Mouse (Mus musculus) ovary, postnatal 10 days (tissue): ENCODE data around the gene Kifc1.
"Not testable (repeated sequence)": the region's sequence is repeated elsewhere in the genome, so short reads cannot be mapped to it uniquely, and the experiment has no call there.

Source experiments
- DNase-seq: peaks from one replicate; pipeline ENCODE4 v3.0.0; 2022; ENCODE audit warnings: low spot score

Kifc1 gene

DNA sequence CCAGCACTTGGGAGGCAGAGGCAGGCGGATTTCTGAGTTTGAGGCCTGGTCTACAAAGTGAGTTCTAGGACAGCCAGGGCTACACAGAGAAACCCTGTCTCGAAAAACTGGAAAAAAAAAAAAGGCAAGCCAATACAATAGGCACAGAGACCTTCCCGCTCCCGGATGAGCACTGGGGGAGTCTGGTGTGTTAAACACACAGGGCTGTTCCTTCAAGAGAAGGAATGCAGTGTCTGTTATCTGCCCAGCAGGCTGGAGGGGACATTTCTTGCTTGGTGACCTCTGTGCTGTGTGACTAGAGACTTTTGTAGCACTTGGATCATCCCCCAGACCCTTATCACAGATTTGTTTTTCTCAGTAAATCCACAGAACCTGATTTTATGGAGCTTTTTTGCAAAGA is 11.2 kb upstream of the Kifc1 start:
- DNase-seq = no peak

DNA sequence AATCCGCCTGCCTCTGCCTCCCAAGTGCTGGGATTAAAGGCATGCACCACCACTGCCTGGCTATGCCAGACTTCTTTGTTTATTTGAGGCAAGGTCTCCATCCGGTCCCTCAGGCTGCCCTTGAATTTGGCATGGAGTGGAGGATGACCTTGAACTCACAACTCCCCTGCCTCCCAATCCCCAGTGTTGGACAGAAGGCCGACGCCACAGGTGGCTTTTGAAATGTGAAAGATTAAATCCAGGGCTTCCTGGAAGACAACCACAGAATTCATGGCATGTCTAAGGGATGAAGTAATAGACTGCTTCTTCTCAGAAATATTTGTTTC is 10.5 kb upstream of the Kifc1 start:
- DNase-seq = no peak

DNA sequence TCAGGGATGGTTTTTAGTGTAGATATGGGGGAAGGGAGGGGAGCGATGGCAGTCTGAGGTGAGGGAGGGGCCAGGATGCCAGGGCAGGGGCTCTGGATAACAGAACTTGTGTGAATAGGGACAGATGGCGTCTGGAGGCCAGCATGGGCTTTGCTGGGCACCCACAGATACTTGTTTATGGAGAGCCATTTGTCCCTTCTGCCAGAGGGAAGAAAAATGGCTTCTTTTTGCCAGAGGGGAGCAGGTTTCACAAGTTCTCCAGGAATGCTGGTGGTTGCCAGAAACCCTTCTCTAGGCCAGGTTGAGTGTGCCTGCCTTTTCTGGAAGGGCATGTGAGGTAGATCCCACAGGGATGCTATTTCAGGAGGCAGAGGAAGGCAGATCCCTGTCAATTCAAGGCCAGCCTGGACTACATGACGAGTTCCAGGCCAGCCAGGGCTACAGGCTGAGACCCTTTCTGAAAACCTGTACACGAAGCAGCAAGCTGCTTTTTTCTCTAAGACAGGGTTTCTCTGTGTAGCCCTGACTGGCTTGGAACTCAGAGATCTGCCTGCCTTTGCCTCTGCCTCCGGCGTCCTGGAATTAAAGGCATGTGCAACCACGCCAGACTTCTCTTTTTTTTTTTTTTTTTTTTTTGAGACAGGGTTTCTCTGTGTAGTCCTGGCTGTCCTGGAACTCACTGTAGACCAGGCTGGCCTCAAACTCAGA is 10.0 kb upstream of the Kifc1 start:
- no peak for DNase-seq

DNA sequence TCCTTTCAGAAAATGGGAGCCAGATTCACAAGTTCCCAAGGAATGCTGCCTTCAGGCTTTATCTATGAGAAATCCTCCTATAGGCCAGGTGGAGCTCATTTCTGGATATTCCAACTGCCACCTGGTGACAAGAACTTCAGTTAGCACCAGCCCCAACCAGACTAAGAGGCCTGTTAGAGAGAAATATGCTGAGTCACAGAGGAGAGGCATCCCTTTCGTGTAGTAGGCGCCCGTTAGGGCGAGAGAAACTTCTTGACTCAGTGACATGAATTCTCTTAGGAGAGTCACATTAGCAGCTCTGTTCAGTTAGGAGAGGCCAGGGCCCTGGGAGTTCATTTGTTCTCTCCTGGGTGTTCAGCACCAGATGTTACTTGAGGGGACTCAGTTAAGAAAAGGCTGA is 9.2 kb upstream of the Kifc1 start:
- DNase-seq = no peak

DNA sequence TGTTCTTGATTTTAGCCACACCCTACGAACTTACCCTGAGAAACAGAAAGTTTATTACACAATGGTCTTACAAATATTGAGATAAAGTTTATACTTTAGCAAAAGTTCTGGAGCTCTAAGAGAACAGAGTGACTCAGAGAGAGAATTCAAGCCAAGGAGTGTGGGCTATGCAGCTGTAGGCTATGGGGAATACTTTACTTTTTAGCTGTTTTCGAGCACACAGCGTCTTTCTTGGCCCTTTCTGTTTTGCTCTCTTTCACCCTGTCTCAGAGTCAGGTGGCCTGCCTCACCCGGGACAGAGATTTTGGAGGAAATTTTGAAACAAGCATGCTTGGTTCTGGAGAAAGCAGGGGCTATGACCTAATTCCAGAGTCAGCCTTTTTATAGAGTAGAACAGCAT is 7.7 kb upstream of the Kifc1 start:
- DNase-seq = not testable (repeated sequence)

DNA sequence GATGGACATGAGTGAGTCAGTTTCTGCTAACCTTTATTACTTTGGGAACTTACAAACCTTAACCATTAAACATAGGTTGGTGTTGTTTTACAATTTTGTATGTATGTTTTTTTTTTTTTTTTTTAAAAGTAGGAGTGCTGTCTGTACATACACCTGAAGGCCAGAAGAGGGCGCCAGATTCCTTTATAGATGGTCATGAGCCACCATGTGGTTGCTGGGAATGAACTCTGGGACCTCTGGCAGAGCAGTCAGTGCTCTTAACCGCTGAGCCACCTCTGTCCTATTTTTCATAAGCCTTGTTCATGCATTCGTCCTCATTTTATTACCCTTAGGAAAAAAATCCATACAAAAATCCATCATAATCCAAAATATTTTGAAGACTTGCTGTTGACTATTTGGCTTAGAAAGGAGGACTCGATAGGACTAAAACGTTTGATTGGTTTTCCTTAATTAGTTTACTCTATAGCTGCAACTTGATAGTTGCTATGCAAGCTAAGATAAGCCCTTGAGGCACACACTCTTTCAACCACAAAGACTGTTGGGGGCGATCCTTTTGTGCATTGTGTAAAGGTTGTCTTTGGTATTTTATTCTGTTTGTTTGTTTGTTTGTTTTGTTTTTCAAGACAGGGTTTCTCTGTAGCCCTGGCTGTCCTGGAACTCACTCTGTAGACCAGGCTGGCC is 6.8 kb upstream of the Kifc1 start:
- DNase-seq = no peak

DNA sequence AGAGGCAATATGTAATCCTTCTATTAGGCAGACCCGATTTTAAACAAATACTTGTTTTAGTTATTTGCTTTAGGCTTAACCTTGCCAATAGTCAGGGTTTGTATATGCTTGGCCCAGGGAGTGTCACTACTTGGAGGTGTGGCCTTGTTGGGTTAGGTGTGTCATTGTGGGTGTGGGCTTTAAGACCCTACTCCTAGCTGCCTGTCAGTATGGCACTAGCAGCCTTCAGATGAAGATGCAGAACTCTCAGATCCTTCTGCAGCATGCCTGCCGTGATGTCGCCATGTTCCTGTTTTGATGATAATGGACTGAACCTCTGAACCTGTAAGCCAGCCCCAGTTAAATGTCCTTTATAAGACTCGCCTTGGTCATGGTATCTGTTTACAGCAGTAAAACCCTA is 2.5 kb upstream of the Kifc1 start:
- not testable (repeated sequence) for DNase-seq

DNA sequence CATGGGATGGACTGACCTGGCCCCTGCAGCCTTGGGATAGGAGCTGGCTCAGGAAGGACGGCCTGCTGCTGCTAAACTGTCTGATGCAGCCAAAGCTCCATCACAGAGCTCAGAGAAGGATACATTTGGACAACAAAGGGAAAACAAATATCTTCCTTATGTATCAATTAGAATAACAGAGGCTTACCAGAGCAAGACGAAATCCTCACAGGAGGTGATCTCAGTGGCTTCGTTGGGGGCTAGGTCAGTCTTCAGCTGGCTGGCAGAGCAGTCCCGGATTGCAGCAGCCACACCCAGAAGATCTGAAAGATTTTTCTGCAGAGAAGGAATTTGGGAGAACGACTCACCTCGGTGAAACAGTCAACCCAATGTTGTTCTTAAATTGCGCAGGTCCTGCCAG is 2.0 kb upstream of the Kifc1 start:
- DNase-seq = no peak

DNA sequence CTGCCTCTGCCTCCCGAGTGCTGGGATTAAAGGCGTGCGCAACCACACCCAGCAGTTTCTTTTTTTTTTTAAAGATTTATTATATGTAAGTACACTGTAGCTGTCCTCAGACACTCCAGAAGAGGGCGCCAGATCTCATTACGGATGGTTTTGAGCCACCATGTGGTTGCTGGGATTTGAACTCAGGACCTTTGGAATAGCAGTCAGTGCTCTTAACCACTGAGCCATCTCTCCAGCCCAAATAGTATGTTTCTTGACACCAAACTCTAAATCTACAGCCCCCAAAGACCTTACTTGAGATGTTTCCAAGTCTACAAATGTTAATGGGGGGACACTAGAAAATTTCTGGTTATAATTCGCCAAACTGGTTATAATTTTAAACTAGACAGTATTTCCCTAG is 1.4 kb upstream of the Kifc1 start:
- DNase-seq = not testable (repeated sequence)

DNA sequence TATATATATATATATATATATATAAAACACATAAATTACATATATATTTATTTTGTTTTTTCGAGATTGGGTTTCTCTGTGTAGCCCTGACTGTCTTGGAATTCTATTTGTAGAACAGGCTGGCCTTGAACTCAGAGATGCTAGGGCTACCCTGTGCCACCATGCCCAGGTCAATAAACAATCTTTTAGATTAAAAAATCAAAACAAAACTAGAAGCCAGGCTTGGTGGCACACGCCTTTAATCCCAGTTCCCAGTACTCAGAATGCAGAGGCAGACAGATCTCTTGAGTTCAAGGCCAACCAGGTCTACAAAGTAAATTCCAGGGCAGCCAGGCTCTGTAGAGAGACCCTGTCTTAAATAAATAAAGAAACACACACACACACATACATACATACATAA is 896 bp upstream of the Kifc1 start:
- DNase-seq = no peak

DNA sequence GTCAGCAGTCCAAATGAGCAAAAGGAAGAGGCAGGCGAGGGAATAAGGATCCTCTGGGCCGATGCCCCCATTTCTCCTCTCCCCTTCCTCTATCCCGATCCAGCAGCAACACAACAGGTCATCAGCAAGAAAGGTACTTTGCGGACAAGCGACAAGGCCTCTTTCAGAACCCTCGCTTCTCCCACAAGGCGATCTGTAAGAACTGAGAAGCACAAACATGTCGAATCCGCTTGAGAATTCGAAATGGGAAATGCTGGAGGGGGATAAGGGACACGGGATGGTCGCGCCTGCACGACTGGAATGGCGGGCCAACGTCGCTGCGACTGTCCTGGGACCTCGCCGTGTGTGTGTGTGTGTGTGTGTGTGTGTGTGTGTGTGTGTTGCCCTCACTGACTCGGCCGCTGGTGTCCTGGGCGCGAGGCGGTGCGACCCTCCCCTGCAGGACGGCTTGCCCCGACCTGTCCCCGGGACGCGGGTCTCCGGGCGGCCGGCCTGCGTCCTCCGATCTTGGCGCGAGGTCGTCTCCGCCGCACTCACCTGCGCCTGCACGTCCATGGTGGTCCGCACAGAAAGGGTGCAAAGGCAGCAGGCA is 424 bp downstream of the Kifc1 start:
- not testable (repeated sequence) for DNase-seq

DNA sequence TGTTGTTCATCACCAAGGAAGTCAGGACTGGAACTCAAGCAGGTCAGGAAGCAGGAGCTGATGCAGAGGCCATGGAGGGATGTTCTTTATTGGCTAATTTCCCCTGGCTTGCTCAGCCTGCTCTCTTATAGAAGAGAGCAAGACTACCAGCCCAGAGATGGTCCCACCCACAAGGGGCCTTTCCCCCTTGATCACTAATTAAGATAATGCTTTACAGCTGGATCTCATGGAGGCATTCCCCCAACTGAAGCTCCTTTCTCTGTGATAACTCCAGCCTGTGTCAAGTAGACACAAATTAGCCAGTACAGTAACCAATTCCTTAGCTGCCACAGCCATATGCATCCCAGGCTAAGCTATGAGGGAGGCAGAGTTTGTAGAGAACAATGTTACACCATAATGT is 2.2 kb downstream of the Kifc1 start:
- DNase-seq = not testable (repeated sequence)

DNA sequence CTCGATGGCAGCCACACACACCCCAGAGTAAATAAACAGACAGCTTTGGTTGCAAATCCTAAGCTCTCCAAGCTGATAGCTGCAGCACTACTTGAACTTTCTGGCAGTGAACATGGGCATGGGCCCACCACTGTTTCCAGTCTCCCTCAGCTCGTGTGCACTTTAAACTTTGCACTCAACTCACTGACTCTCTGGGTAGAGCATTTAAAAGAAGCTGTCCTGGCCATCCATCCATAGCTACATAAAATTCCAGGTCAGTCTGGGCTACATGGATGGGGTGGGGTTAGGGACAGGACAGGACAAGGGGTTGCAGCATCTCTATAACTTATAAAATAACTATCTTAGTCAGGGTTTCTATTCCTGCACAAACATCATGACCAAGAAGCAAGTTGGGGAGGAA is 2.7 kb downstream of the Kifc1 start:
- not testable (repeated sequence) for DNase-seq

DNA sequence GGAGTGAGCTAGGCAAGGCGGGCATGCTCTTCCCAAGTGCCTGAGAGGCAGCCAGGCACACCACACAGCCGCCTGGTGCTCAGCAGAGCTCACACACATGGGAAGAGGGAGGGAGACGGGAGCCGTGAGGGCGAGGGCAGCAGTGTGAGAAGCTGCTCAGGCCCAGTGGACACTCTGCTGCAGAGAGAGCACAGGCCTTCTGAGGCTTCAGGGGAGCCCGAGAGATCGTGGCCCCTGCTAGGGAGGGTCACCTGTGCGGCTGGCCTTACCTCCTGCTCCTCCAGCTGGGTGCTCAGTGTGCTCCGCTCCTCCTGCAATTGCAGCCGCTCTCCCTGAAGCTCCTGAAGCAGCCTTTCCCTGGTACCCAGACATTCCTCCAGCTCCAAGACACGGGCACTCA is 6.1 kb downstream of the Kifc1 start:
- not testable (repeated sequence) for DNase-seq

DNA sequence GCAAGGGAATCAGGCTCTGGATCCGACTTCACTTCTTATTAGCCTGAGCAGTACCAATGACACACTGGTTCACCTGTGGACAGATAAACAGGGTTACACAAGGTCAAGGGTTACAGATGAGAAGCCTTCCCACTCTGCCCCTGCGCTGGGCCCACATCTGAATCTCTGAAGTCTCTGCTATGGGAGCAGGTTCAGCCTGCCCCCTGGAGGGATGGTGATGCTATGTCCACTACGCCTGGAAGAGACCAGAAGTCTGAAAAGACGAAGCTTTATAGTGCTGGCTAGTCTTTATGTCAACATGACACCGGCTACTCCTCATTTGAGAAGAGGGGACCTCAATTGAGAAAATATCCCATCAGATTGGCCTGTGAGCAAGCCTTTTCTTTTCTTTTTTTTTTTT is 14.7 kb downstream of the Kifc1 start:
- DNase-seq = not testable (repeated sequence)

DNA sequence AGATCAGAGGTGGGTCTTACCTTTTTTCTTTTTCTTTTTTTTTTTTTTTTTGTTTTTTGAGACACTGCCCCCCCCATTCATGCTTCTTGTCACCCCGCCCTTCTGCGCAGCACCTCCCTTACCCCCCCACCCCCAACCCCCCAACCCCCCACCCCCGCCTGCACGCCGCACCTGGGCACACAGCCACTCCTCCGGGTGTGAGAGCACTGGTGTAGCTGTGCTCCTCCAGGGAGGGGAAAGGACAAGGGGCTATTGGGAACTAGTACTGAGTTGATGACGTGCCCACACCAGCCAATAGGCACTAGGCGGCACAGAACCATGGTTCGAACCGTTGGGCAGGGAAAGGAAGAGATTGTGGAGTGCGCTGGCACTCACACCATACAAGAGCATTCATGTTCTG is 16.1 kb downstream of the Kifc1 start:
- DNase-seq = no peak

DNA sequence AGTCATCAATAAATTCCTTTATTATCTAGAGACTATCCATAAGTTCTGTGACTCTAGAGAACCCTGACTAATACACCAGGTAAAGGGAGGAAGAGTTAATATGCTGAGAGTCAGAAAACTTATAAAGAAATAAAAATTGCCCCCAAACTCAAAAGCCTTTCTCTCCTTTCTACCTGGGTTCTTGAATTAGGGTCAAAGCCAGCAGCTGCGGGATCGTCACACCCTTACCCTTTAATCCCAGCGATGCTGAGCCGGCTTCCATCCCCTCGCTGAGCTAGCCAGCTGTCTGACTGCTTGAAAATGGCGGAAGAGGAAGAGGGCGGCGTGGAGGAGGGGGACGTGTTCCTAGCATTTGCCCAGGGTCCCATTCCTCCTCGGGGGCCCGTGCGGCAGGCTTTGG is 16.9 kb downstream of the Kifc1 start, which contains the start of gene Gm7029:
Gene Gm7029 (plus strand): TSS at position 301 of the 400 bp plus-strand sequence.
- not testable (repeated sequence) for DNase-seq

DNA sequence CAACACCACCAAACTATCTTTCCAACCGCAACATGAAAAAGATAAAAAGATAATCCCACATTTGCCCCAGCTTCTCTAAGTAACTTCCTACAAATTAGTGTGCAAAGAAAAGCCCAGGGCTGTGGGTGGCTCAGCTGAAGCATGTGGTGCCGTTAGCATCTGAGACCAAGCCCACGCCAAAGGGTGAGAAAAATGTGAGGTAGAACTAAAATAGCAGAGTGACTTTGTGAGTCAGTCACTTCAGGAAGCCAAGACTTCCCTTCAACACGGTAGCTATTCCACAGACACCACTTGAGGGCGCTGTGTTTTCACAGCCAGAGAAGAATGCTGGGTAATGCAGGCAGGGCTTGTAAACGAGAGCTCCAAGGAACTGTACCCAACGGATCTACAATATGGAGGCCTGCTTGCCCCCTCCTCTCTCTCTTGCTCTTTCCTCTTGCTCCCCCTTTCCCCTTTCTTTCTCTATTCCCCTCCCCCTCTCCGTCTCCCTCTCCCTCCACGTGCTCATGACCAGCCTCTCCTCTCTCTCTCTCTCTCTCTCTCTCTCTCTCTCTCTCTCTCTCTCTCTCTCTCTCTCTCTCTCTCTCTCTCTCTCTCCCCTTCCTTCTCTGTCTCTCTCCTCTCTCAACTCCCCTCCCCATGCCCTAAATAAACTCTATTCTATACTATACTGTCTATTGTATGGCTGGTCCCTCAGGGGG is 25.0 kb downstream of the Kifc1 start:
- no peak for DNase-seq

DNA sequence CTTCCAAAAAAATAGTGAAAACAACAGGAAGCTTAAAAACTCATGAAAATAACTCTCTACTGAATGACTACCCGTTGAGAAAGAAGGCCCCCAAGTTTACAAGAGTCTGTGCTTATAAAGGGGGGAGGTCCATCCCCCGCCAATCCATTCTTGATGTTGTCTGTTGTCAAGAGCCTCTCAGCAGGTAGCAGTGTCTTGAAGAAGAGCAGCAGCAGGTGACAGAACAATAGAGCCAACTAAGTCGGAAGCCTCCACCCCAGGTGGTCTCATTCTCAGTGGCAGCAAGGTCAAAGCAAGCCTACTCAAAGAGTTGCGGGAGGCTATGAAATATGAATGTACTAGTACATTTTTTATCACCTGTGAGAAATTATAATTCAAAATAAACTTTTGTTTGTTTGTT is 32.6 kb downstream of the Kifc1 start:
- DNase-seq = no peak

DNA sequence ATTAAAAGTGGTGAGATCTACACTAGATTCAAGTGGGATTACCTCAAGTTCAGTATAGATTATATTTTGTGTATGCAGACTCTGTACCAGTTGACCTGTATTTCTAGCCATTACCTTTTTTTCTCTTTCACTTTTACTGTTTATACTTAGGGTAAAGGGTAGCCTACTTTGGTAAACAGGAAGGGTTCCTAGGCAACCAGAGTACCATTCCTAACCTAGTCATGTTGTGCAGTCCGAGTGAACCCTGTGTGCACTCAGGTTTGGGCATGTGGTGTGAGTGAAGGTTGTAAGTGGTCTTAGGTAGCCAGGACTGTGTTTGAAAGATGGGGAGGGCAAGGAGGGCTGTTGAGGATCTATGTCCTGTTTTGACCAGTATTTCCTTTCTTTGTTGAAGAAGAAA is 39.1 kb downstream of the Kifc1 start:
- no peak for DNase-seq

DNA sequence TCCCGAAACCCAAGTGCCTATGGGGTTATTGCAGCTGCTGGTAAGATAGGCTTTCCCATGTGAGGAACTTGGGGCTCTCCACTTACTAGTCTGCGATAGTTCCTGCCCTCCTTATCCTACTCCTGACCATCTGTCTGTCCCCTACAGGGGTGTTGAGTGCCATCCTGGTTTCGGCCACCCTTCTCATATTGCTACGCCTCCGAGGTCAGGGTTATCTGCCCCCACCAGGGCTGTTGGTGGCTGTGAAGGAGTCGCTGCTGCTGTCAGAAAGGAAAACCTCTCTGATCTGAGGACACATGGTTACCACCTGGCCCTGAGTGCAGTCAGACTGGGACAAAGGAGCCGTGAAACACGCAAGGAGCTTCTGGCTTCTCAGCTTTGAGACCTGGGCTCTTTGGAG is 42.3 kb downstream of the Kifc1 start:
- DNase-seq = no peak

DNA sequence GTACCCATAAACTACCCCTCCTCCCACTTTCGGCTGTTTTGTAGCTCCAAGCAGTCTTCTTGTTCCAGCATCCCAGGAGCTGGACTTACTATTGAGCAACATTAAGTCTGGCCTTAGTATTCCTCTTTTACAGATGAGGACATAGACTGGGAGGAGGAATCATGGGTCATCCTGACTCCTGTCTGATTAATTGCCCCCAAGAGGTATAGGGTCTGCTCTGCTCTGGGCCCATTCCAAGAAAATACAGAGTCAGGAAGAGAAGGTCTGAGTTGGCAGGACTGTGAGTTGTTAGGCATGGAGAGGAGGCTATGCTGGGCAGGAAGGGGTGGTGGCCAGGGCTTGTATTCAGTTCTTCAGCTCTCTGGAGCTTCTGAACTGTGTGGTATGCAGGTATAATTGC is 46.3 kb downstream of the Kifc1 start:
- DNase-seq = no peak
